Mouse (Mus musculus) hindbrain, embryonic 13.5 days (tissue): ENCODE measurements around the gene Rdh9. TPM values are rescaled to one million over a fixed set of nuclear protein-coding genes. Genes with fewer than 3 reads are reported as not detected.
"Not testable (repeated sequence)": the region's sequence is repeated elsewhere in the genome, so short reads cannot be mapped to it uniquely, and the experiment has no call there.

Experiments
- ATAC-seq: fragments of 200-750 bp; cut with Nextera tagmentation; 2 replicates; pipeline ENCODE4 v1.8.0; 2017; ENCODE audit warnings: moderate TSS enrichment; ENCODE audit not compliant: low FRiP score
- H3K27ac ChIP-seq: fragments of 300-500 bp; sonication (generic); 2 replicates; pipeline ENCODE4 v1.5.1; 2015; ENCODE audit warnings: inconsistent platforms, mild to moderate bottlenecking, moderate library complexity
- H3K27me3 ChIP-seq: fragments of 300-500 bp; sonication (generic); 2 replicates; pipeline ENCODE4 v1.6.1; 2015; ENCODE audit warnings: mild to moderate bottlenecking, inconsistent platforms
- H3K36me3 ChIP-seq: fragments of 300-500 bp; sonication (generic); 2 replicates; pipeline ENCODE4 v1.6.1; 2015; ENCODE audit warnings: mild to moderate bottlenecking, inconsistent platforms
- H3K4me1 ChIP-seq: fragments of 300-500 bp; sonication (generic); replicated peaks from 2 replicates; pipeline ENCODE4 v1.6.1; 2015; ENCODE audit warnings: inconsistent platforms
- H3K4me2 ChIP-seq: fragments of 300-500 bp; sonication (generic); 2 replicates; pipeline ENCODE4 v1.6.1; 2015; ENCODE audit warnings: inconsistent platforms, mild to moderate bottlenecking, moderate library complexity
- H3K4me3 ChIP-seq: fragments of 300-500 bp; sonication (generic); 2 replicates; pipeline ENCODE4 v1.5.1; 2015; ENCODE audit warnings: mild to moderate bottlenecking, inconsistent platforms
- H3K9ac ChIP-seq: fragments of 300-500 bp; sonication (generic); 2 replicates; pipeline ENCODE4 v1.6.1; 2015; ENCODE audit warnings: mild to moderate bottlenecking, inconsistent platforms
- H3K9me3 ChIP-seq: fragments of 300-500 bp; sonication (generic); 2 replicates; pipeline ENCODE4 v1.6.1; 2016; ENCODE audit warnings: inconsistent platforms
- WGBS: fragments of 180-500 bp; shearing (Covaris S2); methylation state at CpG from one replicate; pipeline ENCODE4 v1.1.7; 2015; 5-methylcytosine and 5-hydroxymethylcytosine counted together
- polyA plus RNA-seq: library from polyadenylated mRNA; unstranded; fragments of >200 nt; fragmentation: Nextera tagmentation; extraction: Ambion mirVana; gene quantifications from 2 replicates; pipeline ENCODE4 v1.2.1, GENCODE M21; 2015

Rdh9 gene
- polyA plus RNA-seq, 1 experiment from 2014 or later = 0.13 TPM

DNA sequence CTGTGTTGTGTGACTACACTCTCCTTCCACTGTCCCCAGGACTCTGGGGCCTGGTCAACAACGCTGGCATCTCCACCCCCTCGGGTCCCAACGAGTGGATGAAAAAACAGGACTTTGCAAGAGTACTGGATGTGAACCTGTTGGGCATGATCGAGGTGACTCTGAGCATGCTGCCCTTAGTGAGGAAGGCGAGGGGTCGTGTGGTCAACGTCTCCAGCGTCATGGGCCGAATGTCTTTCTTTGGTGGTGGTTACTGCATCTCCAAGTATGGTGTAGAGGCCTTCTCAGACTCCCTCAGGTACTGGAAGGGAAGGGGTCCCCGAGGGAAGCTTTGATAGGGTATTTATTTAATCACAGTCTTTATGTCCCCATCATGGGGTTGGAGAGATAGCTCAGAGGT is 13.3 kb upstream of the Rdh9 start:
- not testable (repeated sequence) for H3K9me3 ChIP-seq, H3K9ac ChIP-seq, H3K4me1 ChIP-seq, H3K4me2 ChIP-seq, H3K27me3 ChIP-seq, H3K4me3 ChIP-seq, H3K36me3 ChIP-seq, ATAC-seq, H3K27ac ChIP-seq
- 92% methylated on average over 10 of the region's 10 CpGs for WGBS

DNA sequence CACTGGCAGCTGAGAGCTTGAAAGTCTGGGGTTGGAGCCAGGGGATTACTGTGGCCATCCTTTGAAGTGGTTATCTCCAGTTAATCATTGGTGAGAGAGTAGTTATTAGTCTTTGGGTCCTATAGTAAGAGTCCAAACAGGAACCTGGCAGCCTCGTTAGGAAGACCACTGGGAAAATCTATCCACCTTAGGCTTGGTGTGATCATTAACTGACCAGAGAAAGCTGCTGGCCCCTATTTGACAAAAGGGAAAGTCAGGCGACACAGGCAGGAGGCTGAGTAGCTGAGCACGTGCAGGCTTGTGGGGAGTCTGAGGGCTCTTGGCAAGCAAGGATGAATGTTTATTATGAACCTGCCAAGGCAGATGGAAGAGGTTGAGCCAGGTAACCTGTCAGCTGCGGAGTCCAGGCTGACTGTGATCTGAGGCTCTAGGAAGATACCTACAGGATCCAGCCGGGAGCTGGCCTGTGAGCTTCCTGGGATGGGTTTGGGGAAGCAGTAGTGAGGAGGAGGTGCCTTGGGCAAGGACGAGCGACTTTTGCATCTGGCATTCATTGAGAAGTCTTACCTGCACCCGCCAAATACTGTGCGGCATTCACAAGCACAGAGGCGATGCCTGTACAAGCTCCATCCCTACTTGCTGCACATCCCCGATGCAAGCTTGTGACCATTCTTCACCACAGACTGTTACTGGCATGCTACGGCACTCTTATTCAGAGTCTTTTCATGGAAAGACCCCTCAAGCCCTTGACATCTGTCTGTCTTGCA is 12.1 kb upstream of the Rdh9 start:
- Histone ChIP-seq H3K9me3 (no peaks in the 10 kb centered on the region), H3K4me2 (no peak overlapping the region)
- 69% methylated on average over 12 of the region's 12 CpGs for WGBS

DNA sequence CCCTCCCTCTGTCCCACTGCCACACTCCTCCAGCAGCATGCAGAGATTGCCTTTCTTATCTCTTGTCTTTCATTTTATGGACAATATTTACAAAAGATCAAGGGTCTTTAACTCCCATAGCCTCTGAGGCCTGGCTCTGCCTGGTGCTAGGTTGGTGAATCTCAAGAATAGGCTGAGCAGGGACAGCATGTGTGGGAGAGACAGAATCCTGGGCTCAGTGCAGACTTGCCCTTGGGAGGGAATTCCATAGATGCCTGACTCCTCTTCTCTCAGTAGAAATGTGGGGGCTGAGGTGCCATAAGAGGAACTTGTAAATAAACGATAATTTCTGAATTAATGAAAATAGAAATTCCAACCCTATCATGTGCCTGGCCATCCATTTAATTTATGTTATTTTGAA is 9.6 kb upstream of the Rdh9 start:
- no peak for ATAC-seq
- H3K36me3 ChIP-seq = no peaks in the 10 kb centered on the region
- WGBS = 91% methylated on average over 1 of the region's 1 CpGs

More for the DNA sequence above, 12.1 kb upstream of the Rdh9 start:
- no peak overlapping the region for H3K4me3 ChIP-seq
- H3K9ac ChIP-seq = no peak overlapping the region
- no peak overlapping the region for H3K27ac ChIP-seq
- ATAC-seq = no peak
- no peaks in the 10 kb centered on the region for H3K36me3 ChIP-seq
- no peaks in the 10 kb centered on the region for H3K27me3 ChIP-seq
- no peaks in the 10 kb centered on the region for H3K4me1 ChIP-seq

DNA sequence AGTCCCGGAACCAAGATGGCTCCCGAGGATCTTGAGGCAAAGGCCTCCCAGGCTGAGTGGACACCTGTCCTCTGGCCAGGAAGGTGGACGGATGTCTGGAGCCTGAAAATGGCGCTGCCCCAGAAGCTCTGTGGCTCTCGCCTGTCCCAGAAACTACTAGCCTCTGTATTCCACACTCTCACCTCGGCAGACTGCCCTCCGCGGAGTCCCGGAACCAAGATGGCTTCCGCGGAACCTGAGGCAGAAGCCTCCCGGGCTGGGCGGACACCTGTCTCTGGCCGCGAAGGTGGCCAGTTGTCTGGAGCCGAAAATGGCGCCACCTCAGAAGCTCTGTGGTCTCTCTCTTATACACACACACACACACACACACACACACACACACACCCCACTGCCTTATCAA is 6.1 kb downstream of the Rdh9 start:
- ATAC-seq, H3K4me3 ChIP-seq, H3K27ac ChIP-seq, H3K27me3 ChIP-seq, H3K36me3 ChIP-seq, H3K4me1 ChIP-seq, H3K9ac ChIP-seq, H3K9me3 ChIP-seq, H3K4me2 ChIP-seq: not testable (repeated sequence)
- 94% methylated on average over 17 of the region's 17 CpGs for WGBS

More for the DNA sequence above, 9.6 kb upstream of the Rdh9 start:
- H3K27me3 ChIP-seq = no peaks in the 10 kb centered on the region
- no peak overlapping the region for H3K9ac ChIP-seq
- no peaks in the 10 kb centered on the region for H3K9me3 ChIP-seq
- H3K4me2 ChIP-seq = no peak overlapping the region
- no peak overlapping the region for H3K27ac ChIP-seq
- H3K4me1 ChIP-seq = no peaks in the 10 kb centered on the region
- H3K4me3 ChIP-seq = no peak overlapping the region

DNA sequence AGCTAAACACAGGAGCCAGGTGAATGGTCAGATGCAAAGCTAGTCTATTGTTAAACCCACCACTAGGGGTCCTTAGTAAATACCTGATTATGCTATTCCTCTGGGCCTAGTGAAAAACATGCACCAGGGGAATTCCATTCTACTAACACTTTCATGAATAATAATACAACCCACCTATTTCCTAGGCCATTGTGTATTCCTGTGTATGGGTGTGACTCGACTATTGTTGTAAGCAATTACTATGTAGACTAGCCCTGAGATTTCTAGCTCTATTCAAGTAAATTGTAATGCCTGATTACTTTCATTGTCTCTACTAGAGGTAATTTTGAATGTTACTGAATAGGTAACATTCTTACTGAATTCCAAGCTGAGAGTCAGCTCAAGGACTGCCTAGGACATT is 9.2 kb downstream of the Rdh9 start:
- ATAC-seq, H3K4me2 ChIP-seq, H3K9me3 ChIP-seq, H3K36me3 ChIP-seq, H3K4me3 ChIP-seq, H3K9ac ChIP-seq, H3K27me3 ChIP-seq, H3K27ac ChIP-seq, H3K4me1 ChIP-seq: not testable (repeated sequence)
- 76% methylated on average over 1 of the region's 1 CpGs for WGBS

DNA sequence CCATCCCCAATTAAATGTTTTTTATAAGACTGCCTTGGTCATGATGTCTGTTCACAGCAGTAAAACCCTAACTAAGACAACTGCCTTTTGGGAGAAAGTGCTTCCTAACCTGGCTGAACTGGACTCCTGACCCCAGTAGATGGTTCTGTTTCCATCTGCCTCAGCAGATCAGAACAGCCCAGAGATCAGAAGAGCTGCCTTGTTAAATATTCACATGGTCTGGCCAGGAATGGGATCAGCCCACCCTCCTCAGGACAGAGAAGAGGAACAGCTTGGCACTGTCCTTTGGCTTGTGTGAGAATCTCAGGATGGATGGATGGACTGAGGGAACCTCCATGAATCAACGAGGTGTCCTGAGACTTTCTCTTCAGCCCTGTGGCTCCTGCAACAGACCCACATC is 23.1 kb downstream of the Rdh9 start:
- H3K9me3 ChIP-seq = peaks cover 5% of the 10 kb centered on the region
- H3K4me1 ChIP-seq = no peaks in the 10 kb centered on the region
- H3K4me3 ChIP-seq = no peak overlapping the region
- no peak overlapping the region for H3K9ac ChIP-seq
- no peaks in the 10 kb centered on the region for H3K36me3 ChIP-seq
- no peak overlapping the region for H3K4me2 ChIP-seq
- no peaks in the 10 kb centered on the region for H3K27me3 ChIP-seq
- 86% methylated on average over 1 of the region's 1 CpGs for WGBS
- H3K27ac ChIP-seq = no peak overlapping the region
- ATAC-seq = no peak

DNA sequence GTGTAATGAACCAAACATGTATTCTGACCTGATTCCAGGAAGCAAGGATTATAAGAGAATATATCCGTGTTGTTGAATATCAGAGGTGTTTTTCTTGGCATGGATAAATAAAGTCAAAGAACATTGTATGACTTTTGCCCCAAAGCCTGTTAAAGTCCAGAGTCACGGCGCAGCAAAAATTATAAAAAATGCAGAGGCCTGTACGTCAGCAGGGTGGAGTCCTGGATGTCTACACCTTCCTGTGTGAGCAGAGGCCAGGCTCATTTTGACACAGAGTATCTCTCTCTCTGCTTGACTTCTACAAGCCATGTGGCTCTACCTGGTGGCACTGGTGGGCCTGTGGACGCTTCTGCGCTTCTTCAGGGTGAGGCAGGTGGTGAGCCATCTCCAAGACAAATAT is 24.7 kb downstream of the Rdh9 start, which contains the start of gene Rdh16:
Gene Rdh16 (plus strand): TSS at position 262 of the 400 bp plus-strand sequence.
- no peak within 1 kb of the TSS for H3K27ac ChIP-seq
- H3K4me2 ChIP-seq = no peak within 1 kb of the TSS
- no peak for ATAC-seq
- H3K36me3 ChIP-seq = no peaks in the 10 kb centered on the region
- WGBS = 91% methylated on average over 6 of the region's 6 CpGs
- H3K4me1 ChIP-seq = no peaks in the 10 kb centered on the region
- H3K4me3 ChIP-seq = no peak within 1 kb of the TSS
- peaks cover 5% of the 10 kb centered on the region for H3K9me3 ChIP-seq
- H3K9ac ChIP-seq = no peak within 1 kb of the TSS
- no peaks in the 10 kb centered on the region for H3K27me3 ChIP-seq

DNA sequence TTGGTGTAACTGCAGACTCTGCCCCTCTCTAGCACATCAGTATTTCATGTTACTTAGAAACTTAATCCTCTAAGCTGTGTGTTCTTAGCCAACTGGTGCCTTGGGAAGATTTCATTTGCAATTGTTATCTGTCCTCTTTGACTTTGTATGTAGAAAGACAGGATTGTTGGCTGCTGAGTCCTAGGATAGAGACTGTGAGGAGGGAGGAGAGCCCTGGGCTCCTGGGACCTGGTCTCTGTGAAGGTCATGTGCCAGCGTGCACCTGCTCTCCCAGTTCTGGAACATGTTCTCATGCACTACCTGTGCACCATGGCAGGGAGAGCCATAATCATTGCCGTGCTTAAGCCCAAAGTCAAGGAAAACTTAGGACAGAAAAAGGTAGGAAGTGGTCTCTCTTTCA is 25.4 kb downstream of the Rdh9 start:
- Histone ChIP-seq H3K4me1 (no peaks in the 10 kb centered on the region), H3K4me3 (no peak overlapping the region), H3K36me3 (no peaks in the 10 kb centered on the region), H3K4me2 (no peak overlapping the region), H3K9me3 (peaks cover 3% of the 10 kb centered on the region), H3K9ac (no peak overlapping the region), H3K27ac (no peak overlapping the region), H3K27me3 (no peaks in the 10 kb centered on the region)
- WGBS = 88% methylated on average over 2 of the region's 2 CpGs
- ATAC-seq = no peak

DNA sequence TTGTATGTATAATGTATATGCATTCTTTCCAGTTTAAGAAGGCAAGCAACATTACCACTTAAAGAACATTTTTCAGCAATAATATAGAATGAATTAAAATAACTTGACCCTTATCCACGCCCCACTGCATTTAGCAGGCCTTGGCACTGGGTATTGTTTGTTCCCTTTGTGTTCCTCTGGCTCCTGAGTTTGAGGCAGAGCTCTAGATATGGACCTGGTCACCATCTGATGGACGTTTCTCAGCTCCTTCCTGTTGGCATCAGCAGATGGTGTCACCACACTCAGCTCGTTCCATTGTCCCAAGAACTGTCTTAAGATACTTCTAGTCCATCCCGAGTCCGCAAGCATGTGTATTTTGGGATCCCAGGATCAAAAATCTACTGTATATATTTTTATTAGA is 26.1 kb downstream of the Rdh9 start:
- no peak for ATAC-seq
- no peak overlapping the region for H3K4me2 ChIP-seq
- no peak overlapping the region for H3K27ac ChIP-seq
- H3K4me1 ChIP-seq = no peaks in the 10 kb centered on the region
- WGBS = 83% methylated on average over 5 of the region's 5 CpGs
- no peaks in the 10 kb centered on the region for H3K36me3 ChIP-seq
- no peaks in the 10 kb centered on the region for H3K27me3 ChIP-seq
- H3K9me3 ChIP-seq = no peaks in the 10 kb centered on the region
- H3K4me3 ChIP-seq = no peak overlapping the region
- H3K9ac ChIP-seq = no peak overlapping the region

DNA sequence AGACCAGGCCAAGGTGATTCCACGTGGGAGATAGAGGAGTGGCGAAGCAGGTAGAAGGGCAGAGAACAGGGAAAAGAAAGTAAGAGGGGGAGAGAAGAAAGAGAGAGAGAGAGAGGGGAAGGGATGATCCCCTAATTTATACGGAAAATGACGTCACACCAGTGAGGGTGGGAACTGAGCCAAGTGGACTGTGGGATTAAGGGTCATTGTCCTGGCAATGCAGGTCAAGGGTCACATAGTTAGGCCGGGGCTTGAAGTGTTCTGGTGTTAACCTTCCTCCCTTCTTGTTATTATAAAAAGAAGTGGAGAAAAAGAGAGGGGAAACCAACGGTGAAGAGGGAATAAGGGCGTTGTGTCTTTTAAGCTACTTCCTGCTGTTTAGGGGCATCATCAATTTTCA is 28.2 kb downstream of the Rdh9 start:
- H3K27ac ChIP-seq = no peak overlapping the region
- no peaks in the 10 kb centered on the region for H3K36me3 ChIP-seq
- 58% methylated on average over 7 of the region's 7 CpGs for WGBS
- H3K4me2 ChIP-seq = no peak overlapping the region
- no peak for ATAC-seq
- H3K4me1 ChIP-seq = no peaks in the 10 kb centered on the region
- H3K9ac ChIP-seq = no peak overlapping the region
- no peaks in the 10 kb centered on the region for H3K27me3 ChIP-seq
- no peaks in the 10 kb centered on the region for H3K9me3 ChIP-seq
- H3K4me3 ChIP-seq = no peak overlapping the region

DNA sequence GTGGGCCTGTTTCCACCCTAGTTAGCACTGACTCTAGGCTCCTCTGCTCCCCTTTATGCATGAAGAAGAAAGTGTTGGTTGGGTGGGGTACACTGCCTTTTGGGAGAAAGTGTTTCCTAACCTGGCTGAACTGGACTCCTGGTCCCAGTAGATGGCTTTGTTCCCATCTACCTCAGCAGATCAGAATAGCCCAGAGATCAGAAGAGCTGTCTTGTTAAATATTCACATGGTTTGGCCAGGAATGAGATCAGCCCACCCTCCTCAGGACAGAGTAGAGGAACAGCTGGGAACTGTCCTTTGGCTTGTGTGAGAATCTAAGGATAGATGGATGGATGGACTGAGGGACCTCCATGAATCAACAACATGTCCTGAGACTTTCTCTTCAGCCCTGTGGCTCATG is 39.7 kb downstream of the Rdh9 start:
- H3K9me3 ChIP-seq = peaks cover 10% of the 10 kb centered on the region
- H3K4me1 ChIP-seq = no peaks in the 10 kb centered on the region
- no peak overlapping the region for H3K27ac ChIP-seq
- ATAC-seq = no peak
- H3K4me2 ChIP-seq = no peak overlapping the region
- H3K27me3 ChIP-seq = no peaks in the 10 kb centered on the region
- no peak overlapping the region for H3K9ac ChIP-seq
- H3K36me3 ChIP-seq = no peaks in the 10 kb centered on the region
- no peak overlapping the region for H3K4me3 ChIP-seq

DNA sequence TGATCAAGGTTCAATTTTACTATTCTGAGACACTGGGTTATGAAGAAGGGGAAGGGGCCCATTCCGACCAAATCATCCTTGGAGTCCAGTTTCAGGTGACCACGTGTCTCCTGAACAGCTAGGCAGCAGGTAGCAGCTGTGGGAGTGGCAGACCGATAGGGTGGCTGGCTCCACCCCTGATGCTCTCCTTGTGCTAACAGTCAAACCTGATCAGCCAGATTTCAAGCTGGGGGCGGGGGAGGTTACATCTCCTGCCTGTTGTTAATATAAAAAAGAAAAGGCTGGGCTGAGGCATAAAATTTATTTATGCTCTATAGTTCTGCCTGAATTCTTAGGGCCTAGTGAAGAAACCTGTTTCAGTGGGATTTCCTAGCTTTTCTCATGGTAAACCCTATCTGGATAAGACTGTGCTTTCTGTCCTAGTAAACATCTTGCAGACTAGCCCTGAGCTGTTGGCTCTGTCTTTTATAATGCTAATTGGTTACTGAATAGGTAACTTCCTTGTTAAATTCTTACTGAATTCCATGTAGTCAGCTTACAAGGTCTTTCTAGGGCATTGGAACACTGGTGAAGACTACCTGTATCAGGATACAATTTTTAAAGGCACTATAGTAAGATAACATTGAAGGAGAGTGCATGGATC is 41.2 kb downstream of the Rdh9 start:
- H3K9me3 ChIP-seq = peaks cover 12% of the 10 kb centered on the region
- H3K27me3 ChIP-seq, H3K4me1 ChIP-seq, H3K4me2 ChIP-seq, ATAC-seq, H3K36me3 ChIP-seq, H3K9ac ChIP-seq, H3K4me3 ChIP-seq, H3K27ac ChIP-seq: not testable (repeated sequence)
- whole genome bisulfite sequencing = 88% methylated on average over 4 of the region's 4 CpGs

DNA sequence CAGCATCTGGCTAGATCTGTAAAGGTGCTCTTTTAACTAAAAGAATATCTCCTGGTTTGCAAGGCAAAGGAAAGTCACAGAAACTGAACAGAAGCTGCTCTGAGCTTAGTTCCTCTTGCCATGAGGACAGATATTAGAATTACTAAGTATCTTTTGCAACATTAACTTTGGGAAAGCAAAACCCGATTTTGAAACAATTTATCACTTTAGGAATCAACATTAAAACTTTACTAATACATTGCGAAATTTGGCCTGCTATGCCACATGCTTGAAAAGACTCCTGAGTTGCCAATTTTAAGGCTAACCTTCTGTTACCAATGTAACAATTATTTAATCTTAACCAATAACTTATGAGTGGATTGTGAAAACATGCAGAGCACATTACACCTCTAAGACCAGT is 45.6 kb downstream of the Rdh9 start:
- peaks cover 12% of the 10 kb centered on the region for H3K9me3 ChIP-seq
- 94% methylated on average over 2 of the region's 2 CpGs for WGBS
- H3K27me3 ChIP-seq, H3K9ac ChIP-seq, H3K36me3 ChIP-seq, H3K27ac ChIP-seq, H3K4me1 ChIP-seq, H3K4me3 ChIP-seq, ATAC-seq, H3K4me2 ChIP-seq: not testable (repeated sequence)
